Mouse (Mus musculus) embryonic fibroblast, embryonic 13.5 days (primary cell): Measurements from ENCODE around the gene Slc31a2. TPM values are rescaled to one million over a fixed set of nuclear protein-coding genes. Genes with fewer than 3 reads are reported as not detected.
"Not testable (repeated sequence)": the region's sequence is repeated elsewhere in the genome, so short reads cannot be mapped to it uniquely, and the experiment has no call there.

Experiments used
- H3K27ac ChIP-seq: 2 replicates; pipeline ENCODE4 v1.5.1; 2012; ENCODE audit warnings: low read length, control low read depth, inconsistent platforms; ENCODE audit not compliant: insufficient read depth
- H3K4me1 ChIP-seq: 2 replicates; pipeline ENCODE4 v1.6.1; 2011; ENCODE audit warnings: low read length; ENCODE audit not compliant: control insufficient read depth, insufficient read depth
- H3K4me3 ChIP-seq: 2 replicates; pipeline ENCODE4 v1.5.1; 2011; ENCODE audit warnings: mild to moderate bottlenecking, control low read depth, low read length; ENCODE audit not compliant: insufficient read depth
- CTCF ChIP-seq: IDR thresholded peaks from 2 replicates; pipeline ENCODE4 v1.5.1; 2011; ENCODE audit warnings: mild to moderate bottlenecking, control low read depth, low read length, moderate library complexity, borderline replicate concordance; ENCODE audit not compliant: insufficient read depth
- POLR2A ChIP-seq: IDR thresholded peaks from 2 replicates; pipeline ENCODE4 v1.6.1; 2011; ENCODE audit warnings: low read depth, mild to moderate bottlenecking, control low read depth, low read length, moderate library complexity
- polyA plus RNA-seq: library from polyadenylated mRNA; stranded (reverse); fragments of >200 nt; gene quantifications from 2 replicates; pipeline ENCODE4 v1.2.4, GENCODE M21; 2011; ENCODE audit warnings: low read depth; ENCODE audit not compliant: missing spikeins, insufficient read length

The Slc31a2 gene
- polyA plus RNA-seq, 1 experiment: 13.9 TPM

- Histone ChIP-seq H3K4me1 (no peaks in the 10 kb centered on the region), H3K27ac (no peak overlapping the region), H3K4me3 (no peak overlapping the region)
- TF ChIP-seq POLR2A (no peak), CTCF (no peak)
Observed at GRCm38 (mm10) chr4:62256931-62257330, 5.4 kb upstream of the Slc31a2 start.

GRCm38 (mm10) chr4:62263133-62263844 lies 927 bp downstream of the Slc31a2 start:
- Histone ChIP-seq H3K4me1 (no peaks in the 10 kb centered on the region), H3K4me3 (no peak overlapping the region), H3K27ac (no peak overlapping the region)
- no peak for TF ChIP-seq CTCF
- no peak for TF ChIP-seq POLR2A

GRCm38 (mm10) chr4:62265154-62265836 lies 2.9 kb downstream of the Slc31a2 start:
- TF ChIP-seq POLR2A: no peak
- TF ChIP-seq CTCF: no peak
- Histone ChIP-seq H3K27ac (no peak overlapping the region), H3K4me3 (no peak overlapping the region), H3K4me1 (no peaks in the 10 kb centered on the region)

- H3K4me3 ChIP-seq, H3K27ac ChIP-seq, H3K4me1 ChIP-seq: not testable (repeated sequence)
Observed at GRCm38 (mm10) chr4:62266016-62266415, 3.7 kb downstream of the Slc31a2 start.

- H3K27ac ChIP-seq: no peak overlapping the region
- no peak overlapping the region for H3K4me3 ChIP-seq
- TF ChIP-seq POLR2A: no peak
- no peak for TF ChIP-seq CTCF
- no peaks in the 10 kb centered on the region for H3K4me1 ChIP-seq
Observed at GRCm38 (mm10) chr4:62267101-62267500, 4.7 kb downstream of the Slc31a2 start.

GRCm38 (mm10) chr4:62272696-62273095 lies 10.3 kb downstream of the Slc31a2 start:
- H3K4me1 ChIP-seq: no peaks in the 10 kb centered on the region
- no peak for TF ChIP-seq POLR2A

GRCm38 (mm10) chr4:62273916-62274315 lies 11.6 kb downstream of the Slc31a2 start:
- H3K4me3 ChIP-seq: no peak overlapping the region
- no peaks in the 10 kb centered on the region for H3K4me1 ChIP-seq
- TF ChIP-seq POLR2A (no peak), CTCF (no peak)
- no peak overlapping the region for H3K27ac ChIP-seq

More at GRCm38 (mm10) chr4:62272696-62273095, 10.3 kb downstream of the Slc31a2 start:
- no peak overlapping the region for H3K27ac ChIP-seq
- no peak overlapping the region for H3K4me3 ChIP-seq

- H3K4me1 ChIP-seq: no peaks in the 10 kb centered on the region
- H3K4me3 ChIP-seq: no peak overlapping the region
- H3K27ac ChIP-seq: no peak overlapping the region
- TF ChIP-seq POLR2A (no peak), CTCF (no peak)
Observed at GRCm38 (mm10) chr4:62274841-62275536, 12.6 kb downstream of the Slc31a2 start.

GRCm38 (mm10) chr4:62276642-62277041 lies 14.3 kb downstream of the Slc31a2 start:
- no peak for TF ChIP-seq CTCF
- TF ChIP-seq POLR2A: no peak
- Histone ChIP-seq H3K4me1 (no peaks in the 10 kb centered on the region), H3K4me3 (no peak overlapping the region), H3K27ac (no peak overlapping the region)

- no peaks in the 10 kb centered on the region for H3K4me1 ChIP-seq
- TF ChIP-seq CTCF (no peak), POLR2A (no peak)
- no peak overlapping the region for H3K4me3 ChIP-seq
- no peak overlapping the region for H3K27ac ChIP-seq
Observed at GRCm38 (mm10) chr4:62277222-62277621, 14.9 kb downstream of the Slc31a2 start.
